Mouse (Mus musculus) midbrain, embryonic 13.5 days (tissue): ENCODE measurements around the gene Ctnnd2. TPM values are rescaled to one million over a fixed set of nuclear protein-coding genes. Genes with fewer than 3 reads are reported as not detected.
"Not testable (repeated sequence)": the region's sequence is repeated elsewhere in the genome, so short reads cannot be mapped to it uniquely, and the experiment has no call there.

ENCODE experiments used
- ATAC-seq: fragments of 200-750 bp; cut with Nextera tagmentation; 2 replicates; pipeline ENCODE4 v1.8.0; 2017; ENCODE audit warnings: mild to moderate bottlenecking, moderate TSS enrichment, moderate library complexity
- H3K27ac ChIP-seq: fragments of 300-500 bp; sonication (generic); 2 replicates; pipeline ENCODE4 v1.5.1; 2015; ENCODE audit warnings: inconsistent platforms, mild to moderate bottlenecking, moderate library complexity
- H3K27me3 ChIP-seq: fragments of 300-500 bp; sonication (generic); 2 replicates; pipeline ENCODE4 v1.6.1; 2015; ENCODE audit warnings: mild to moderate bottlenecking, inconsistent platforms
- H3K36me3 ChIP-seq: fragments of 300-500 bp; sonication (generic); 2 replicates; pipeline ENCODE4 v1.6.1; 2015; ENCODE audit warnings: mild to moderate bottlenecking, inconsistent platforms
- H3K4me1 ChIP-seq: fragments of 300-500 bp; sonication (generic); replicated peaks from 2 replicates; pipeline ENCODE4 v1.6.1; 2015; ENCODE audit warnings: inconsistent platforms
- H3K4me2 ChIP-seq: fragments of 300-500 bp; sonication (generic); replicated peaks from 2 replicates; pipeline ENCODE4 v1.6.1; 2015; ENCODE audit warnings: moderate library complexity, mild to moderate bottlenecking, inconsistent platforms
- H3K4me3 ChIP-seq: fragments of 300-500 bp; sonication (generic); replicated peaks from 2 replicates; pipeline ENCODE4 v1.5.1; 2015; ENCODE audit warnings: mild to moderate bottlenecking, inconsistent platforms
- H3K9ac ChIP-seq: fragments of 300-500 bp; sonication (generic); replicated peaks from 2 replicates; pipeline ENCODE4 v1.6.1; 2015; ENCODE audit warnings: mild to moderate bottlenecking, inconsistent platforms
- H3K9me3 ChIP-seq: fragments of 300-500 bp; sonication (generic); 2 replicates; pipeline ENCODE4 v1.6.1; 2016; ENCODE audit warnings: mild to moderate bottlenecking, inconsistent platforms
- WGBS: fragments of 180-500 bp; shearing (Covaris S2); methylation state at CpG from one replicate; pipeline ENCODE4 v1.1.7; 2015; 5-methylcytosine and 5-hydroxymethylcytosine counted together
- polyA plus RNA-seq: library from polyadenylated mRNA; unstranded; fragments of >200 nt; fragmentation: Nextera tagmentation; extraction: Ambion mirVana; gene quantifications from 2 replicates; pipeline ENCODE4 v1.2.1, GENCODE M21; 2015

Ctnnd2 gene
- polyA plus RNA-seq = 54.2 and 55.6 TPM in 2 replicates

GRCm38 (mm10) chr15:30172391-30173281, at the start of gene Ctnnd2:
TSS of gene Ctnnd2 (plus strand) at chr15:30172593.
- Histone ChIP-seq H3K4me1 (peaks cover 25% of the 10 kb centered on the region), H3K27ac (peak within 1 kb of the TSS; percentile 99), H3K9ac (peak within 1 kb of the TSS; percentile 95), H3K4me2 (peak within 1 kb of the TSS; percentile 66), H3K36me3 (no peaks in the 10 kb centered on the region), H3K9me3 (no peaks in the 10 kb centered on the region), H3K27me3 (peaks cover 13% of the 10 kb centered on the region), H3K4me3 (peak within 1 kb of the TSS; percentile 83)
- ATAC-seq = peak; percentile 94
- WGBS = under 1% methylated on average over 92 of the region's 136 CpGs

- Histone ChIP-seq H3K4me1 (no peaks in the 10 kb centered on the region), H3K27me3 (no peaks in the 10 kb centered on the region), H3K27ac (no peak overlapping the region), H3K4me3 (no peak overlapping the region), H3K9me3 (no peaks in the 10 kb centered on the region), H3K4me2 (no peak overlapping the region), H3K36me3 (no peaks in the 10 kb centered on the region), H3K9ac (no peak overlapping the region)
- ATAC-seq = no peak
- WGBS = 56% methylated on average over 6 of the region's 6 CpGs
Observed at GRCm38 (mm10) chr15:30130705-30131104, 41.7 kb upstream of the Ctnnd2 start.

- H3K4me1 ChIP-seq, H3K9ac ChIP-seq, H3K27ac ChIP-seq, H3K36me3 ChIP-seq, H3K27me3 ChIP-seq, H3K9me3 ChIP-seq, H3K4me2 ChIP-seq, ATAC-seq, H3K4me3 ChIP-seq: not testable (repeated sequence)
- 36% methylated on average over 1 of the region's 1 CpGs for WGBS
Observed at GRCm38 (mm10) chr15:30139626-30140025, 32.8 kb upstream of the Ctnnd2 start.

GRCm38 (mm10) chr15:30145413-30145812, 27.0 kb upstream of the Ctnnd2 start:
- Histone ChIP-seq H3K27me3 (no peaks in the 10 kb centered on the region), H3K9ac (no peak overlapping the region), H3K4me1 (no peaks in the 10 kb centered on the region), H3K4me3 (no peak overlapping the region), H3K9me3 (no peaks in the 10 kb centered on the region), H3K4me2 (no peak overlapping the region), H3K27ac (no peak overlapping the region), H3K36me3 (no peaks in the 10 kb centered on the region)
- WGBS = 85% methylated on average over 2 of the region's 2 CpGs
- ATAC-seq = no peak

- H3K9ac ChIP-seq = no peak overlapping the region
- no peaks in the 10 kb centered on the region for H3K9me3 ChIP-seq
- ATAC-seq = no peak
- WGBS = 53% methylated on average over 2 of the region's 2 CpGs
- H3K4me2 ChIP-seq = no peak overlapping the region
- H3K36me3 ChIP-seq = no peaks in the 10 kb centered on the region
- H3K27me3 ChIP-seq = no peaks in the 10 kb centered on the region
- H3K4me3 ChIP-seq = no peak overlapping the region
- H3K4me1 ChIP-seq = no peaks in the 10 kb centered on the region
- no peak overlapping the region for H3K27ac ChIP-seq
Observed at GRCm38 (mm10) chr15:30152176-30152575, 20.2 kb upstream of the Ctnnd2 start.

- no peaks in the 10 kb centered on the region for H3K27me3 ChIP-seq
- H3K4me3 ChIP-seq = no peak overlapping the region
- no peak overlapping the region for H3K4me2 ChIP-seq
- no peak for ATAC-seq
- H3K9ac ChIP-seq = no peak overlapping the region
- WGBS = 97% methylated on average over 1 of the region's 1 CpGs
- no peaks in the 10 kb centered on the region for H3K9me3 ChIP-seq
- H3K4me1 ChIP-seq = no peaks in the 10 kb centered on the region
- no peaks in the 10 kb centered on the region for H3K36me3 ChIP-seq
- H3K27ac ChIP-seq = no peak overlapping the region
Observed at GRCm38 (mm10) chr15:30157975-30158374, 14.4 kb upstream of the Ctnnd2 start.

- no peak for ATAC-seq
- Histone ChIP-seq H3K9ac (no peak overlapping the region), H3K36me3 (no peaks in the 10 kb centered on the region), H3K27me3 (peaks cover 13% of the 10 kb centered on the region), H3K27ac (no peak overlapping the region), H3K9me3 (no peaks in the 10 kb centered on the region), H3K4me2 (no peak overlapping the region), H3K4me1 (peaks cover 20% of the 10 kb centered on the region), H3K4me3 (no peak overlapping the region)
- 81% methylated on average over 8 of the region's 8 CpGs for WGBS
Observed at GRCm38 (mm10) chr15:30170031-30170430, 2.4 kb upstream of the Ctnnd2 start.

GRCm38 (mm10) chr15:30171493-30172195, 749 bp upstream of the Ctnnd2 start:
- 16% methylated on average over 11 of the region's 11 CpGs for WGBS
- Histone ChIP-seq H3K27ac (peak overlapping the region; percentile 99), H3K9me3 (no peaks in the 10 kb centered on the region), H3K4me2 (peak overlapping the region; percentile 66), H3K4me3 (peak overlapping the region; percentile 83), H3K9ac (peak overlapping the region; percentile 95), H3K27me3 (peaks cover 13% of the 10 kb centered on the region), H3K36me3 (no peaks in the 10 kb centered on the region), H3K4me1 (peaks cover 25% of the 10 kb centered on the region)
- no peak for ATAC-seq

GRCm38 (mm10) chr15:30173370-30173941, 1.1 kb downstream of the Ctnnd2 start:
- Histone ChIP-seq H3K9me3 (no peaks in the 10 kb centered on the region), H3K4me3 (peak overlapping the region; percentile 83), H3K9ac (peak overlapping the region; percentile 95), H3K27ac (peak overlapping the region; percentile 99), H3K4me2 (peak overlapping the region; percentile 66), H3K36me3 (no peaks in the 10 kb centered on the region), H3K27me3 (peaks cover 13% of the 10 kb centered on the region), H3K4me1 (peaks cover 25% of the 10 kb centered on the region)
- WGBS = under 1% methylated on average over 29 of the region's 29 CpGs
- peak; percentile 78 for ATAC-seq

GRCm38 (mm10) chr15:30174321-30174720, 1.9 kb downstream of the Ctnnd2 start:
- Histone ChIP-seq H3K9ac (peak overlapping the region; percentile 95), H3K4me2 (peak overlapping the region; percentile 66), H3K4me3 (peak overlapping the region; percentile 83), H3K4me1 (peaks cover 25% of the 10 kb centered on the region), H3K9me3 (no peaks in the 10 kb centered on the region), H3K27ac (peak overlapping the region; percentile 99), H3K36me3 (no peaks in the 10 kb centered on the region), H3K27me3 (peaks cover 13% of the 10 kb centered on the region)
- no peak for ATAC-seq
- 29% methylated on average over 7 of the region's 7 CpGs for WGBS

GRCm38 (mm10) chr15:30184020-30184419, 11.6 kb downstream of the Ctnnd2 start:
- no peak for ATAC-seq
- no peaks in the 10 kb centered on the region for H3K4me1 ChIP-seq
- H3K36me3 ChIP-seq = no peaks in the 10 kb centered on the region
- 0 out of 2 replicates have a peak, but pooled peaks cover 3% of the 10 kb centered on the region for H3K9me3 ChIP-seq
- no peak overlapping the region for H3K27ac ChIP-seq
- no peak overlapping the region for H3K4me3 ChIP-seq
- WGBS = 95% methylated on average over 7 of the region's 7 CpGs
- no peak overlapping the region for H3K4me2 ChIP-seq
- no peaks in the 10 kb centered on the region for H3K27me3 ChIP-seq
- no peak overlapping the region for H3K9ac ChIP-seq

- no peaks in the 10 kb centered on the region for H3K36me3 ChIP-seq
- ATAC-seq = no peak
- no peaks in the 10 kb centered on the region for H3K27me3 ChIP-seq
- H3K9me3 ChIP-seq = 0 out of 2 replicates have a peak, but pooled peaks cover 3% of the 10 kb centered on the region
- H3K4me1 ChIP-seq = peaks cover 7% of the 10 kb centered on the region
- no peak overlapping the region for H3K9ac ChIP-seq
- H3K4me2 ChIP-seq = no peak overlapping the region
- H3K27ac ChIP-seq = no peak overlapping the region
- no peak overlapping the region for H3K4me3 ChIP-seq
Observed at GRCm38 (mm10) chr15:30190872-30191271, 18.5 kb downstream of the Ctnnd2 start.
